Mouse (Mus musculus) lung, postnatal 10 days (tissue): ENCODE results near the gene Tex14.
A peak's percentile ranks its signal among the peaks of the same experiment; 100 is the strongest.
"Not testable (repeated sequence)": the region's sequence is repeated elsewhere in the genome, so short reads cannot be mapped to it uniquely, and the experiment has no call there.

Experiments
- DNase-seq: peaks from one replicate; pipeline ENCODE4 v3.0.0; 2021

Tex14 gene

GRCm38 (mm10) chr11:87404876-87405275 is at the start of gene Tex14, which contains the start of gene Rad51c:
Gene Tex14, plus strand, starts transcription at chr11:87405065.
Gene Rad51c, minus strand, starts transcription at chr11:87404954.
- peak; percentile 24 for DNase-seq

- no peak for DNase-seq
Measured at GRCm38 (mm10) chr11:87357317-87358300, 47.3 kb upstream of the Tex14 start.

- DNase-seq = peak; percentile 62
Measured at GRCm38 (mm10) chr11:87358331-87359261, 46.3 kb upstream of the Tex14 start, which contains the start of gene Ppm1e. Gene Ppm1e, minus strand, starts transcription at chr11:87359023.

GRCm38 (mm10) chr11:87359262-87359612 is 45.6 kb upstream of the Tex14 start:
- DNase-seq = no peak

GRCm38 (mm10) chr11:87365120-87365519 is 39.7 kb upstream of the Tex14 start:
- no peak for DNase-seq

- no peak for DNase-seq
Measured at GRCm38 (mm10) chr11:87367061-87367460, 37.8 kb upstream of the Tex14 start.

GRCm38 (mm10) chr11:87367865-87368580 is 36.8 kb upstream of the Tex14 start:
- no peak for DNase-seq

- DNase-seq = no peak
Measured at GRCm38 (mm10) chr11:87384551-87384950, 20.3 kb upstream of the Tex14 start.

GRCm38 (mm10) chr11:87385676-87386075 is 19.2 kb upstream of the Tex14 start:
- DNase-seq = no peak

- DNase-seq = peak; percentile 61
Measured at GRCm38 (mm10) chr11:87393855-87394254, 11.0 kb upstream of the Tex14 start.

- no peak for DNase-seq
Measured at GRCm38 (mm10) chr11:87398402-87398801, 6.5 kb upstream of the Tex14 start.

- DNase-seq = peak; percentile 97
Measured at GRCm38 (mm10) chr11:87404111-87404853, 583 bp upstream of the Tex14 start.

- DNase-seq = not testable (repeated sequence)
Measured at GRCm38 (mm10) chr11:87413412-87413811, 8.5 kb downstream of the Tex14 start.

GRCm38 (mm10) chr11:87416120-87416519 is 11.3 kb downstream of the Tex14 start:
- no peak for DNase-seq

- DNase-seq = no peak
Measured at GRCm38 (mm10) chr11:87420861-87421260, 16.0 kb downstream of the Tex14 start.

GRCm38 (mm10) chr11:87421760-87422201 is 16.9 kb downstream of the Tex14 start:
- DNase-seq = peak; percentile 21

- peak; percentile 89 for DNase-seq
Measured at GRCm38 (mm10) chr11:87422511-87423340, 17.9 kb downstream of the Tex14 start.

- DNase-seq = no peak
Measured at GRCm38 (mm10) chr11:87423551-87424325, 18.9 kb downstream of the Tex14 start.

- no peak for DNase-seq
Measured at GRCm38 (mm10) chr11:87426121-87426449, 21.2 kb downstream of the Tex14 start.
